Mouse (Mus musculus) urinary bladder, postnatal 10 days (tissue): Measurements from ENCODE around the gene Lrsam1.

ENCODE experiments used
- DNase-seq: peaks from one replicate; pipeline ENCODE4 v3.0.0; 2022; ENCODE audit warnings: low spot score

Gene Lrsam1

DNA sequence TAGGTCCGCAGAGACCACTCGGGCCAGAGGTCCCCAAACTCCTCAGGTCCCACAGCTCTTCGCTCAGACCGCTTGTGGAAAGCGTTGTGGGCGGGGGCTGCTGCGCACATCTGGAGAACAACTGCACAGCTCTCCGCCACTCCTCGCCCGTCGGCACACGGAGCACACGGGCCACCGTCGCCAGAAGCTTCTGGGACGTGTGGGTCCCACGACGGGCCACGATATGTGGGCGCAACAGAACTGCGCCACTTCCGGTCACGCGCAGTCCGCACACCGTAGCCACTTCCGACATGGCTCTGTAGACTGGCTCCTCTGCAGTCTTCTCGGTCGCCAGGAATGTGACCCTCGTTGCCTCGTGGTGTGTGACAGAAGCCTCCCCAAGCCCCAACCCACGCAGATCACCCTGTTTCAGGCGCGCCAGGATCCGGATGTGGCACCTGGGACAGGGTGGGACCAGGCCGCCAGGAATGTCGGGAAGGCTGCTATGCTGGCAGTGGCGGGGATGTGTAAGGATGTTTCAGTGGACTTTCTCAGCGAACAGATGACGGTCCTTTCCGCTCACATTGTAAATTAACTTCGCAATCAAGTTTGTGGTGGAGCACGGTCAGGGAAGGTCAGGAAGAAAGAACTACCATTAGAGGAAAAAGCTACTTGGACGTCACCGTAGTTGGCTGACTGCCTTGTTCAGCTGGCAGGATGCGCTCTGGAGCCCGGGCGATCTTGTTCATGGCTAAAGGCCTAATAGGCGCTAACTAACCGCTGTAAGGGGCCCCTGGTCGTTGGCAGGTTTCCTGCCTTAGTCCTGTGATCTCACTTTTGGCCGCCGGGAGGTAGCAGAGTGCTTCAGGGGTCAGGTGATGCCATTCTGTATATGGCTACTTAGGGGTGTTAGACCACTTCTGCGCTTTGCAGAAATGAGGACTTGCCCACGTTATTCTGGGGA, 5.5 kb upstream of the Lrsam1 start:
- DNase-seq, result no peak

DNA sequence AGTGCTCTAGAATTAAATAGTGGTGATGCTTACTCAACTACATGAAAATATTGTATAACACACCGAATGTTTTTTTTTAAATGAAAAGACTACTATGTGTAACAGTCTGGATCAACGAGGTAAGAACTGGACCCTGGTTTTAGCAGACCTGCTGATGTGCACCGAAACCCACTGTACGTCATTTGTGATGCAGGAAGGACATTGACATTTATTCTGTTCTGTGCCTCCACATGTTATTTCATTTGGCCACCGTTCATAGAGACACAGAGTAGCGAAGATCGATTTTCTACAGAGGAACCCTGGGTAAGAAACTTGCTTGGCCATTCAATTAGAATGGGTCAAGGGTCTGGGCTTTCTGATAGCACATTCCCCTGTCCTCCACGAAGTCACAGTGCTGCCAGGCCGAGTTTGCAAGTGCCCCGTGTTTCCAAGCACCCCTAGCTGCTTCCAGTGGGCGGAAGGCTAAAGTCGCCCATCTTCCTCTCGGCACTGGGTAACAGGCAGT, 4.8 kb upstream of the Lrsam1 start:
- no peak for DNase-seq

DNA sequence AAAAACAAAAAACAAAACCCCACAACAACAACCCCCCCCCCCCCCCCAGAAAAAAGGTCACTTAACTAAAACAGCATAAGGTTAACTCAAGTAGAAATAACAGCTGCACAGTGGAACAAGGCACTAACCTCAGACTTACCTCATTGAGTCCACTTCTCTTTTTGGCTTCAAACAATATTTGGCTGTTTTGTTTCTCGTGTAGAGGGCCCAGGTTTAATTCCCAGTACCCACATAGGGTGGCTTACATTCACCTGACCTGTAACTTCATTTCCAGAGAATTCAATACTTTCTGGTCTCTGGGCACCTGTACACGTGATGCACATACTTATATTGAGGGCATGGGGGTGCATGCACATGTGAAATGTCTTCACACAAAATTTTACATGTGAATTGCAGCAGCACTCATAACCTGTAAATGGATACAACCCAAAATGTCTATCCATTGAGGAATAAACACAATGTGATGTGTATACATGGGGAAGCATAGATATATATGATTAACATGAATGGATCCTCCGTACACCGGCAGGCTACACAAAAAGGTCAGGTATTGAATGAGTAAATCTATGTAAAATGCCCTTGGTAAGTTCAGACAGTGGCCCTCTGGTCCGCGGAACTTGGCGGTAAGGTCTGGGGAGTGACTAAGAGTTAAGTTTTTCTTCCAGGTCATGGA, 4.2 kb upstream of the Lrsam1 start:
- no peak for DNase-seq

DNA sequence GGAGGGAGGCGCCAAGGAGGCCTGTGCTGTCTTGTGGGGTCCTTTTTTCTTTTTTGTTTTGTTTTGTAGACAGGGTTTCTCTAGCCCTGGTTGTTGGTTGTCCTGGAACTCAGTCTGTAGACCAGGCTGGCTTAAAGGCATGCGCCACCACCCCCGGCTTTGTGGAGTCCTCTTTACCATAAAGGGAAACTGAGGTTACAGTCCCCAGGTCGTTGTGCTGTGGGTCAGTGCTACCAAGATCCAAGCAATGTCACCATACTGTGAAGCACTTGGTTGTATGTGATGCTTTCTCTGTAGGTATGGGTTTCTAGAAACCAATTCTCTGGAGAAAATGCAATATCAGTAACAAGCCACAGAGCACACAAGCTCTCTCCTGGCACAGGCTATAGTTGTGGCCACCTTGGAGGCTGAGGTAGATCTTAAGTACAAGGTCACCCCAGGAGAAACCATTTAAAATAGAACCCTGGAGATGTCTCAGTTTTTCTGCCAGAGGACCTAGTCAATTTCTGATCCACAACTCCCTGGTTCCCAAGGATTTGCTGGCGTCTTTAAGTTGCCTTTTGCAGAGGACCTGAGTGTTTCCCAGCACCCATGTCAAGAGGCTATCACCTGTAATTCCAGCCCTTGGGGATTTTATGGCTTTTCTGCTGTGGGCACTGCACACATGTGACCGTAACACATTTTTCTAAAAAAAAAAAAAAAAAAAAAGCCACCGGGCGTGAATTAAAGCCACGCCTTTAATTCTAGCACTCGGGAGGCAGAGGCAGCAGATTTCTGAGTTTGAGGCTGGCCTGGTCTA, 3.4 kb upstream of the Lrsam1 start:
- DNase-seq, result no peak

DNA sequence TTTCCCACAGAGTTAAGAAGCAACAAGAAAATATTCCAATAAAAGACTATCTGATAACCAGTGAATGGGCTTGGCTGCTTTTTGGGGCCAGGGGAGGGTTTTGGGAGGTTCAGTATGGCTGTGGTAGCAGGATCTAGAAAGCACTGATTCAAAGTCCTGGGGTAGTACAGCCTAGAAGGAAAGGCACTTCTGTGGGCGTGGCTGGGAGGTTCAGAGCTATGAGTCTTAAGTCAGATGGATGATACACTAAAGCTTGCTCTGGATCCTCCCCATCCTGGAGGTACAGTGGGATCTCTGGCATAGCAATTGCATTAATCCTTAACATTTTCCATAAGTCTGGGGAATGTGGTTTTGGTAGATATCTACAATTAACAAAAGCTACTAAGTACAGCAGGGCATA, 2.6 kb upstream of the Lrsam1 start:
- no peak for DNase-seq

DNA sequence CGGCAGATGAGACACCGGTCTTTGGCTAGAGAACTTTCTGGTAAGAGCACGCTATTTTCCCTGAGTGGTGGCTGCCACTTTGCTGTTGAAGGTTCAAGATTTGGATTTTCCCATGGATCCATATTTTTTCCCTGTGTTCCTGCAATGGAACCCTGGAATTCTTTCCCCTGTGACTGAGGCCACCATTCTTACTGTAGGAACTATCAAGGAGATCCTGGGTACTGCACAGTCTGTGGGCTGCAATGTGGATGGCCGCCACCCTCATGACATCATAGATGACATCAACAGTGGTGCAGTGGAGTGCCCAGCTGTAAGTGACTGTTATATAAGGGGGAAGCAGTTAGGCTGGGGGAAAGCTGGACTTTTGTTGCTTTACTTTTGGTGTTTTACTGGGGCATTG, 2.1 kb upstream of the Lrsam1 start:
- no peak for DNase-seq

DNA sequence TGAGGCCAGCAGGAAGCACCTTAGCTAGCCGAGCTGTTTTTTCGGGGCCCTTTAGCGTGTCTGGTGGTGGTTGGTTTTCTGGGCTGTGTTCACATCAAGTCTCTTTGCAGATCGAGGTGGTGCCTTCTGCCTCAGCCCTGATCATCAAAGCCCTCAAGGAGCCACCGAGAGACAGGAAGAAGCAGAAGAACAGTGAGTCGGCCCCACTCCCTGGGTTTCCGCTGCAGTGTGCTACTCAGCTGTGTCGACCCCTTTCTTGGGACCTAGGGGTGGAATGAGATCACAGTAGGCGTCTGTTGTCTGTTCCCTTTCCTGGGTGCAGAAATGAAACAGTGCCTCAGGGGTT, 1.4 kb upstream of the Lrsam1 start:
- no peak for DNase-seq

DNA sequence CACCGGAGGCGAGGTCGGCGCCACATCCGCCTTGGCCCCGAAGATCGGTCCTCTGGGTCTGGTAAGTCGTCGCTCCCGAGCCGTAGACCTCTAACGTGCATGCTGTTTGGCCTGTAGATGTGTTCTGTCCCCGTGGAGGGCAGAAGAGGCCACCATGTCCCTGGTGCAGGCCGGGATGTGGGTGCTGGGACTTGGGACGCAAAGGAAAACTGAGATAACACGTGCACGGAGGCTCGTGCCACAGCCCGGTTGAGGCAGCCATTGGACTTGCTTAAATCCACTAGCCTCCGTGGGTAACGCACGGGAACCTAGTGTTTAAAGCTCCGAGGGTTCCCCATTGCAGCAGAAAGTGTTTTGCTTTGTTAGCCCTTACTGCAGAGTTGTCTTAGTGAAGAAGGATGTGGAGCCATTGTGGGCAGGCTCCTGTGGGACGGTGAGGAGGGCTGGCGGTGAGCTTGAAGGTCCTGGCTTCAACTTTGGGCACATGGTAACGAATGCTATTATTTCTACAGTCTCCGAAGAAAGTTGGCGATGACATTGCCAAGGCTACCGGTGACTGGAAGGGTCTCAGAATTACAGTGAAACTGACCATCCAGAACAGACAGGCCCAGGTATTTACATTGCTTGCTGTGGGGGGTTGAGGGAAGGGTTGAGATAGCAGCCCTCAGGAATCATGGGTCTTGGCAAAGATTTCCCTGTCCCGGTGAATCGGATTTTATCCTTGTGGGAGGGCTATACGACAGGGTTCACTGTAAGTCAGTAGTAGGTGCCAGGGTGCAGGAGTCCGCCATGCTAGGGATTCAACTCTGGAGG, 854 bp upstream of the Lrsam1 start:
- no peak for DNase-seq

DNA sequence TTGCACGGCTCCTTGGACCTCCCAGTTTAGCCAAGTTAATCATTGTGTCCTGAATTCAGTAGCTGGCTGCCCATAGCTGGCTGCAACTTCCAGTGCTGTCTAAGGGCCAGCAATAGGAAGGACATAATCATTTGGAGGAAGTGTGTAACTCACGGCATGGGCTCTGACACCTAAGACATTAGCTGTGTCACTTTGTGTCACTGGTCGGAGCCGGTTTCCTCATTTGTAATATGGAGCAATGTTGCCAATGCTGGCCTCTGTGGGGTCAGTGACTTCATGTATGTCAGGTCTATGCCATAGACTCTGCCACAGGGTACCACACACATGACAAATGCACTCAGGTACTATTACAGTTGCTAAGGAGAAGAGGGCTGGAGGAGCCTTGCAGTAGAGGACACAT, 1.1 kb downstream of the Lrsam1 start:
- DNase-seq, result no peak

DNA sequence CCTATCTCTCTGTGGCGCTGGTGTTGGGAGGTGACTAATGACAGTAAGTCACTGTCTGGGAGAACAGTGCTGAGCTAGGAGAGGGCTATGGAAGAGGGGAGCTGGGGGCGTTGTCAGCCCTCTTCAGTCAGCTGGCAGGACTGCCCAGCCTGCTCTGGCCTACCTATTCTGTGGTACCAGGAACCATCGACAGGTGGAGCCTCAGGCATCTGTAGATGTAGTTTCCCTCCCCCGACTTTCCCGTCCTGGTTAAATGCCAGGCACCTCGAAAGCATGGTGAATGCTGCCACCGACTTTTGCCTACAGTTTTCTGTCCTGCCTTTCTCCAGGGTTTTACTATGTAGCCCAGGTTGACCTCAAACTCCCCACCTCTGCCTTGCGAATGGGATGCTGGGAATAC, 4.1 kb downstream of the Lrsam1 start:
- no peak for DNase-seq

DNA sequence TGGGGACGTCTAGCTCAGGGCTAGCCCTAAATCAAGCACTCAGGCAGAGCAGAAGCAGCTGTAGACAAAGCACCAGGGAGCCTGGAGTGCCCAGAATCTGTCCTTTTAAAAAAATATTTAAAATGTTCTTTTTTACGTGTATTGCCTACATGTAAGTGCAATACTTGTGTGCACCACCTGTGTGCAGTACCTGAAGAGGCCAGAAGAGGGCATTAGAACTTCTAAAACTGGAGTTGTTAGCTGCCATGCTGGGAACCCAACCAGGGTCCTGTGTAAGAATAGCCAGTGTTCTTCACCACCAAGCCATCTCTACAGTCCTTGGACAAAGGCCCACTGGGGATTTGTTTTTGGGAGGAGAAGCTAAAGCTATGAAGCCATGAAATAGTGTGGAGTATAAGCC, 6.8 kb downstream of the Lrsam1 start:
- DNase-seq, result no peak

DNA sequence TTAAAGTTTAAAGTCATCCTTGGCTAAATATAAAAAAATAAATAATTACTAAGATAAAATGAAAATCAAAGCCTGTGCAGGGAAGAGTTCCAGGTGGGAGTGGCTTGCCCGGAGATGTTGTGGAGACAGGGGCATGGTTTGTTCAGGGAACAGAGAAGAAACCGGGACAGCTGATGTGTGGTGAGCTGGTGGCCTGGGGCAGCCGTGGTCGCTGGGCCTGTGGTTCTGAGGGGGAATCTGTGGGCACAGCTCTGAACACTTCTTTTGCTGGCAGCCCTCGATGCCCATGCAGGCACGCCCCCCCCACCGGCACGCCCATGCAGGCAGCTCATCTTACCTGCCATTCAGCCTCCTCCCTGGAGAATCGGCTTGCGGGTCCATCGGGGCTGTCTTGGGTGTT, 14.0 kb downstream of the Lrsam1 start:
- DNase-seq, result no peak

DNA sequence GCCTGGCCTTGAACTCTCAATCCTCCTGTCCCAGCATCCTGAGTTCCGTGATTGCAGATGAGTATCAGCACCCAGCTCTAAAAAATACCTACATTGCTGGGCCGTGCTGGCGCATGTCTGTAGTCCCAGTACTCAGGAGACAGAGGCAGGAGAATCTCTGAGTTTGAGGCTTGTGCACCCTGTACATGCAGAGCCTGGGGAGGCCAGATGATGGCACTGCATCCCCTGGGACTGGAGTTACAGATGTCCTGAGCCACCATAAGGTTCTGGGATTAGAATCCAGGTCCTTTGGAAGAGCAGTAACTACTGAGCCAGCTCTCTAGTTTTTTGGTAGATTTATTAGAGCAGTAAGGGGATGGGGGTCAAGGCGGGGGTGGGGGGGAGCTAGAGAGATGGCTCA, 20.9 kb downstream of the Lrsam1 start:
- DNase-seq, result no peak

DNA sequence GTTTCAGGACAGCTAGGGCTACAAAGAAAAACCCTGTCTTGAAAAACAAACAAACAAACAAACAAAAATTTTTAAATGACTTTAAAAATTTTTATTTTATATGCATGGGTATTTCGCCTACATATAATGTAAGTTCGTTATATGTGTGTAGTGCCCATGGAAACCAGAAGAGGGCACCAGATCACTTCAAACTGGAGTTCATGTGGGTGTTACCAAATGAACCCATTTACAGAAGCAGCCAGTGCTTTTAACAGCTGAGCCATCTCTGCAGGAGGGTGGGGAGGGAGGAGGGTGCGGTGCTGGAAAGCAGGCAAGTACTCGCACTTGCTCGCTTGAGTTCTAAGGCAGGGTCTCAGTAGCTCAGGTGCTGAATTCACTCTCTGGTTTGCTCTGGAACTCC, 22.0 kb downstream of the Lrsam1 start:
- no peak for DNase-seq

DNA sequence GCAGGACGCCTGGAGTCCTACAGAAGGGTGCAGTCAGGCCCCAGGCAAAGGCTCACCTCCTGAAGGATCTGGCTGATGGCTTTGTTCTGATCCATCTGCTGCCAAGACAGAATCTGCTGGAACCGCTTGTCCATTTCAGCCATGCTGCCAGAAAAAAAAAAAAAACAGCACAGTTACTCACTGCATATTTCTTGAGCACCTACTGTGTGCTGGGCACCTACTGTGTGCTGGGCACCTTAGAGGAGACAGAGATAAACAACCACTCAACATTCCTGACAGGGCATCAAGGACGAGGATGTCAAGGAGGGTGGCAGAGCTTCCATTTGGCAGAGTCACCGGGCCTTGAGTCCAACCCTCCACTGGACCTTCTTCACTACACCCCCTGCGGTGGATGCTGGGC, 22.7 kb downstream of the Lrsam1 start:
- DNase-seq, result no peak

DNA sequence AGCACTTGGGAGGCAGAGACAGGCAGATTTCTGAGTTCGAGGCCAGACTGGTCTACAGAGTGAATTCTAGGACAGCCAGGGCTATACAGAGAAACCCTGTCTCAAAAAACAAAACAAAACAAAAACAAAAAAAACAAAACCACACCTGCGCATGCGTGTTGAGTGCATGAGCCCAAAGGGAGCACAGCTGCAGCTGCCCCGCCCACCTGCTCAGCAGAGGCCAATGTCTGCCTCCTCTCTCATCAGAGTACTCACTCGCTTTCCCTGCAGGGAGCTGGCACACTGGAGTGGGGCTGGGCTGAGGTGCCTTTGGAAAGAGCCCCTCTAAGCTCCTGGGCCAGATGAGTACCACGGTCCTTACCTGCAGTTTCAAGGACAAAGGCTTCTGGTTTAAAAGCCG, 29.7 kb downstream of the Lrsam1 start:
- DNase-seq, result no peak

DNA sequence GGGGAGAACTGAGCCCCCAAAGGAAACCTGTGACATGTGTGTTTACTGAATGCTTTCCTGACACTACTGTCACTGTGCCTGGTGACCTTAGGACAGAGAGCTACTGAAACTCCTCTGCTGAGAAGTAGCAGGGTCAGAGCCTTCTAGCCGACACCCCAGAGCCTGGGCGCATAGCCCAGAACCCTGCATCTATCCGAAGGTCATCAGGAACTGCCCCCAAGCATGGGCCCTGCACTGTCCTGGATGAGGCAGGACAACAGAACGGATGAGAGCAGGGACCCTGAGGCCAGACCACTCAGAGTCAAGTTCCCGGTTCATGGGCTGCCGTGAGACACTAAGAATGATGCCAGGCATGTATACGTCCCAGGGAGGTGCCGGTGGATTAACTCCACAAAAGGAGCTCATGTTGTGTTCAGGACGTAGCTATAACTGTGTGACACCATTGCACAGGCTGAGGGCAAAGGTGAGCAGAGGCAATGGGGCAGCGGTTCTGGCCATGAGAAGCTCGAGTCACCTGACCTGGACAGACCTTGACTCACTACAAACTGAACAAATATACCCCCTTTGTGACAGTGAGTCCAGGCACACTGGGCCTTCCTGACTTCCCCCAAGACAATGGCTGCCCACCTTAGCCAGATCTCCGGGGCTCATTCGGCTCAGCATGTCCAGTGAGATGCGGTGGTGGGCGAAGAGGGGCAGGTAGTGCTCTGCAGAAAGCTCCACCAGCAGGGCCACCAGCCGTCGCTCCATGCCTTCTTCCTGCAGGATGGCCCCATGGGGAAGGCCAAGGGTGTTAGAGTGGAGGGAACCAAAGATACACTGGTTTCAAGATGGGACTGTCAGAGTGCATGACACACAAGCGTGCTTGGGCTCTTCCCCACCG, 32.2 kb downstream of the Lrsam1 start:
- DNase-seq, result no peak

DNA sequence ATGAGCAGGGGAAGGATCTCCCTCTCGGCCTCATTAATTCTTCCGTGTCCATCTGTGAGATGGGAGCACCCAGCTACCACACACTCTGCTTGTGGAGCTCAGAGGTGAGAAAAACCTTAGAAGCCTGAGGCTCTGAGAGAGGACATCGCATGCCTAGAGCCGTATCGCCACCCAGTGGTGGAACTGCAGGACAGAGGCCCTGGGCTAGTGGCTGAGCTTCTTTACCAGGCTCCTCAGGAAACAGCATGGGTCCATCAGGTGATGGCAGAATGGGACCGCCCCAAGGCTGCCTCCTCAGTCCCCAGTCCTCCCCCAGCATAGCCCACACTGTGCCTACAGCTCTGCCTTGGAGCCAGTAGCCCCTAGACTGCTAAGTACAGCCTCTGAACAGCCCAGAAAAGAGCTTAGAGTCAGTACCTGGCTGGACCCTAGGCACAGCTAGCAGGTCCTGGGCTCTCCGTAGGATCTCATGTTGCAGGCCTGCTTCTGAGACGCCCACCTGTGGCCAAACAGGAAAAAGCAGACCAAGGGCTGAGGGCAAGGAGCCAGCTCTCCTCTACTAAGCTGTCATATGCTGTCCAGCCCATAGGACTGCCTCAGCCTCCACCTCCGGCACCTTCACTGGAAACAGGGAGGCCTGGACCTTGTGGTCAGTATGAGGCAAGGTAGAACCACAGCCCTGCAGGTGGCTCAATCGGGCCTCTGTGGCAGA, 33.0 kb downstream of the Lrsam1 start:
- DNase-seq, result no peak

DNA sequence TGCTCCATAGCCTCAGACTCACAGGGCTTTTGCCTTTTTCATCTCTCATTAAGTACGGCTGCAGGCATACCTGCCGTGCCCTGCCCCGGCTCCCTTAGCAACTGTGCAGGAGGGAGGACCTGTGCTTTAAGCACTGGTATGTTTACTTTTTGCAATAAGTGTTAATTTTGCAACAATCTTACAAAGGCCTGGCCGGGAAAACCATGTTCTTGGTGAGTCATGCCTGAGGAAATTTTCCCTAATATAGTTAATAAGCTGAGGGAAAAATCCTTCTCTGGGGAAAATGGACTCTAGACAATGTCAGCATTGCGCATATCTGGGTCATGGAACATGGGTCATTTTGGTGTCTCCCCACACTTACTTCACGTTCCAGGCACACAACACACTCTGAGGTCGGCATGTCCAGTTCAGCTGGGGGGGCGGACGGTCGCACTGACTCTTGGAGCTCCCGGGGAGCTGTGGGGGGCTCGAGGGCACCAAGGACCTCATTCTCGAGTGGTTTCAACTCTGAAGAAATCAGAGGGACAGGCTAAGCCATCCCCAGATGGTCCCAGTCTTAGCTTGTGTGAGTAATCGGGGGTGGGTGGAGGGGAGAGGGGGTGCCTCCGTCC, 33.7 kb downstream of the Lrsam1 start:
- no peak for DNase-seq
